Mouse (Mus musculus) embryonic facial prominence, embryonic 13.5 days (tissue): Measurements from ENCODE around the gene Tet3. TPM values are rescaled to one million over a fixed set of nuclear protein-coding genes. Genes with fewer than 3 reads are reported as not detected.
A peak's percentile ranks its signal among the peaks of the same experiment; 100 is the strongest.
"Not testable (repeated sequence)": the region's sequence is repeated elsewhere in the genome, so short reads cannot be mapped to it uniquely, and the experiment has no call there.

Experiments
- ATAC-seq: fragments of 200-750 bp; cut with Nextera tagmentation; 2 replicates; pipeline ENCODE4 v1.8.0; 2017; ENCODE audit warnings: low read depth; ENCODE audit not compliant: insufficient number of reproducible peaks, insufficient read depth, low FRiP score, low TSS enrichment
- H3K27ac ChIP-seq: fragments of 300-500 bp; sonication (generic); 2 replicates; pipeline ENCODE4 v1.5.1; 2015; ENCODE audit warnings: moderate library complexity, mild to moderate bottlenecking, inconsistent platforms
- H3K27me3 ChIP-seq: fragments of 300-500 bp; sonication (generic); 2 replicates; pipeline ENCODE4 v1.6.1; 2015; ENCODE audit warnings: mild to moderate bottlenecking, inconsistent platforms
- H3K36me3 ChIP-seq: fragments of 300-500 bp; sonication (generic); 2 replicates; pipeline ENCODE4 v1.6.1; 2015; ENCODE audit warnings: mild to moderate bottlenecking, inconsistent platforms
- H3K4me1 ChIP-seq: fragments of 300-500 bp; sonication (generic); 2 replicates; pipeline ENCODE4 v1.6.1; 2015; ENCODE audit warnings: inconsistent platforms
- H3K4me2 ChIP-seq: fragments of 300-500 bp; sonication (generic); 2 replicates; pipeline ENCODE4 v1.6.1; 2015; ENCODE audit warnings: moderate library complexity, mild to moderate bottlenecking, inconsistent platforms
- H3K4me3 ChIP-seq: fragments of 300-500 bp; sonication (generic); 2 replicates; pipeline ENCODE4 v1.5.1; 2015; ENCODE audit warnings: mild to moderate bottlenecking, inconsistent platforms
- H3K9ac ChIP-seq: fragments of 300-500 bp; sonication (generic); 2 replicates; pipeline ENCODE4 v1.6.1; 2015; ENCODE audit warnings: mild to moderate bottlenecking, inconsistent platforms
- H3K9me3 ChIP-seq: fragments of 300-500 bp; sonication (generic); 2 replicates; pipeline ENCODE4 v1.6.1; 2016; ENCODE audit warnings: inconsistent platforms
- WGBS: fragments of 180-500 bp; shearing (Covaris S2); methylation state at CpG from one replicate; pipeline ENCODE4 v1.1.7; 2015; ENCODE audit warnings: mixed read lengths; 5-methylcytosine and 5-hydroxymethylcytosine counted together
- polyA plus RNA-seq: library from polyadenylated mRNA; unstranded; fragments of >200 nt; fragmentation: Nextera tagmentation; extraction: Ambion mirVana; gene quantifications from 2 replicates; pipeline ENCODE4 v1.2.1, GENCODE M21; 2015

The Tet3 gene
- polyA plus RNA-seq, 1 experiment from 2014 or later: 59.6 TPM

- no peaks in the 10 kb centered on the region for H3K9me3 ChIP-seq
- no peak overlapping the region for H3K4me2 ChIP-seq
- peaks cover 9% of the 10 kb centered on the region for H3K4me1 ChIP-seq
- no peak overlapping the region for H3K27ac ChIP-seq
- no peak for ATAC-seq
- no peak overlapping the region for H3K9ac ChIP-seq
- no peaks in the 10 kb centered on the region for H3K27me3 ChIP-seq
- peaks cover 69% of the 10 kb centered on the region for H3K36me3 ChIP-seq
- 73% methylated on average over 9 of the region's 9 CpGs for WGBS
- no peak overlapping the region for H3K4me3 ChIP-seq
Observed at GRCm38 (mm10) chr6:83354856-83355781, 103.8 kb downstream of the Tet3 start.

GRCm38 (mm10) chr6:83352666-83353410 is 106.0 kb downstream of the Tet3 start:
- H3K4me1 ChIP-seq: peaks cover 18% of the 10 kb centered on the region
- no peak overlapping the region for H3K4me2 ChIP-seq
- no peaks in the 10 kb centered on the region for H3K9me3 ChIP-seq
- 0 out of 2 replicates have a peak overlapping the region, but pooled peaks have one; percentile 27 for H3K9ac ChIP-seq
- ATAC-seq: no peak
- 93% methylated on average over 24 of the region's 24 CpGs for WGBS
- H3K4me3 ChIP-seq: no peak overlapping the region
- no peaks in the 10 kb centered on the region for H3K27me3 ChIP-seq
- H3K27ac ChIP-seq: no peak overlapping the region
- peaks cover 50% of the 10 kb centered on the region for H3K36me3 ChIP-seq

- H3K9me3 ChIP-seq: no peaks in the 10 kb centered on the region
- H3K4me3 ChIP-seq: no peak overlapping the region
- H3K4me1 ChIP-seq: peaks cover 18% of the 10 kb centered on the region
- H3K36me3 ChIP-seq: peaks cover 41% of the 10 kb centered on the region
- H3K27me3 ChIP-seq: no peaks in the 10 kb centered on the region
- WGBS: 81% methylated on average over 7 of the region's 7 CpGs
- no peak for ATAC-seq
- no peak overlapping the region for H3K4me2 ChIP-seq
- H3K9ac ChIP-seq: peak overlapping the region; percentile 93; the same call in 1 of the 2 replicates
- H3K27ac ChIP-seq: peak overlapping the region; percentile 28; the same call in 1 of the 2 replicates
Observed at GRCm38 (mm10) chr6:83351490-83352160, 107.3 kb downstream of the Tet3 start.

- H3K9me3 ChIP-seq: no peaks in the 10 kb centered on the region
- H3K4me1 ChIP-seq: peaks cover 18% of the 10 kb centered on the region
- H3K4me2 ChIP-seq: no peak overlapping the region
- H3K27me3 ChIP-seq: no peaks in the 10 kb centered on the region
- peaks cover 41% of the 10 kb centered on the region for H3K36me3 ChIP-seq
- no peak overlapping the region for H3K27ac ChIP-seq
- H3K9ac ChIP-seq: peak overlapping the region; percentile 93; the same call in 1 of the 2 replicates
- no peak for ATAC-seq
- H3K4me3 ChIP-seq: no peak overlapping the region
- 89% methylated on average over 16 of the region's 16 CpGs for WGBS
Observed at GRCm38 (mm10) chr6:83350851-83351405, 108.0 kb downstream of the Tet3 start.

- 84% methylated on average over 7 of the region's 7 CpGs for WGBS
- no peak overlapping the region for H3K27ac ChIP-seq
Observed at GRCm38 (mm10) chr6:83350172-83350571, 108.7 kb downstream of the Tet3 start.

GRCm38 (mm10) chr6:83349274-83349958 is 109.5 kb downstream of the Tet3 start:
- Histone ChIP-seq H3K9me3 (no peaks in the 10 kb centered on the region), H3K4me2 (peak overlapping the region; percentile 85), H3K27ac (0 out of 2 replicates have a peak overlapping the region, but pooled peaks have one; percentile 22), H3K9ac (peak overlapping the region; percentile 93), H3K4me3 (peak overlapping the region; percentile 88), H3K36me3 (peaks cover 26% of the 10 kb centered on the region), H3K4me1 (peaks cover 18% of the 10 kb centered on the region), H3K27me3 (no peaks in the 10 kb centered on the region)
- under 1% methylated on average over 52 of the region's 53 CpGs for WGBS
- ATAC-seq: peak; percentile 83

More at GRCm38 (mm10) chr6:83350172-83350571, 108.7 kb downstream of the Tet3 start:
- peaks cover 18% of the 10 kb centered on the region for H3K4me1 ChIP-seq
- H3K36me3 ChIP-seq: peaks cover 34% of the 10 kb centered on the region
- H3K4me3 ChIP-seq: peak overlapping the region; percentile 88
- H3K9me3 ChIP-seq: no peaks in the 10 kb centered on the region
- no peak for ATAC-seq
- peak overlapping the region; percentile 93 for H3K9ac ChIP-seq
- peak overlapping the region; percentile 85 for H3K4me2 ChIP-seq
- no peaks in the 10 kb centered on the region for H3K27me3 ChIP-seq

GRCm38 (mm10) chr6:83348873-83349272 is 110.0 kb downstream of the Tet3 start, which contains the start of gene Bola3:
Bola3 (plus strand) TSS chr6:83349147.
- H3K36me3 ChIP-seq: peaks cover 21% of the 10 kb centered on the region
- H3K4me1 ChIP-seq: peaks cover 18% of the 10 kb centered on the region
- peak within 1 kb of the TSS; percentile 93 for H3K9ac ChIP-seq
- no peak for ATAC-seq
- 22% methylated on average over 6 of the region's 6 CpGs for WGBS
- no peaks in the 10 kb centered on the region for H3K9me3 ChIP-seq
- H3K4me2 ChIP-seq: peak within 1 kb of the TSS; percentile 85
- H3K4me3 ChIP-seq: peak within 1 kb of the TSS; percentile 88
- no peaks in the 10 kb centered on the region for H3K27me3 ChIP-seq
- 0 out of 2 replicates have a peak within 1 kb of the TSS, but pooled peaks have one; percentile 22 for H3K27ac ChIP-seq

GRCm38 (mm10) chr6:83347916-83348315 is 111.0 kb downstream of the Tet3 start:
- Histone ChIP-seq H3K4me3 (no peak overlapping the region), H3K4me1 (peaks cover 18% of the 10 kb centered on the region), H3K9me3 (no peaks in the 10 kb centered on the region), H3K36me3 (peaks cover 14% of the 10 kb centered on the region), H3K27ac (no peak overlapping the region), H3K27me3 (no peaks in the 10 kb centered on the region), H3K9ac (no peak overlapping the region), H3K4me2 (no peak overlapping the region)
- 78% methylated on average over 3 of the region's 3 CpGs for WGBS
- no peak for ATAC-seq

GRCm38 (mm10) chr6:83345285-83345684 is 113.6 kb downstream of the Tet3 start:
- not testable (repeated sequence) for H3K27ac ChIP-seq, H3K9ac ChIP-seq, H3K4me2 ChIP-seq, H3K9me3 ChIP-seq, H3K4me3 ChIP-seq, H3K27me3 ChIP-seq, ATAC-seq
- Histone ChIP-seq H3K4me1 (peaks cover 10% of the 10 kb centered on the region), H3K36me3 (peaks cover 28% of the 10 kb centered on the region)
- WGBS: 90% methylated on average over 8 of the region's 8 CpGs

- WGBS: 90% methylated on average over 2 of the region's 2 CpGs
- Histone ChIP-seq H3K27ac (no peak overlapping the region), H3K27me3 (no peaks in the 10 kb centered on the region), H3K36me3 (peaks cover 48% of the 10 kb centered on the region), H3K4me3 (no peak overlapping the region), H3K4me1 (no peaks in the 10 kb centered on the region), H3K9me3 (no peaks in the 10 kb centered on the region), H3K4me2 (no peak overlapping the region), H3K9ac (no peak overlapping the region)
- no peak for ATAC-seq
Observed at GRCm38 (mm10) chr6:83342957-83343356, 115.9 kb downstream of the Tet3 start.
